Mouse (Mus musculus): ENCODE results near the gene Itpr2. TPM values are rescaled to one million over a fixed set of nuclear protein-coding genes. Genes with fewer than 3 reads are reported as not detected.

Itpr2 gene
- polyA plus RNA-seq, 1 experiment, result 3.6 TPM

DNA sequence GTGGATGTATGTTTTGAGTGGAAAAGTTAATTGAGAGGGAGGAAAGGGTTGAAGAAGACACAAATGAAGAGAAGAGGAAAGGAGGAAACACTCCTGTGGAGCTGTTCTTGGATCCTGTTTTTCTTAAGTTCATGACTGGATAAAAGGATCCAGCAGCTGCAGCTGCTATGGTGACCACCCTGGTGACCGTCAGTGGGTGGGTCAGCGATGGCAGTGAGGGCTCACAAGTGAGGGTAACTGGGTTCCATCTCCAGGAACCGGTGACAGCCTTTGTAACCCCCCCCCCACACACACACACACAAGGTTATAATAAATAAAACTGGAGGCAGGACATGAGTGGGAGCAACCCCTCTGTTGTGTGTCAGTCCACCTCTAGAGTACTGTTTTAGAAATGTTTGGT lies 833 bp upstream of the Itpr2 start:
- Histone ChIP-seq H3K4me1 (ENCODE audit: control insufficient read depth, insufficient read depth, low read length) (no peaks in the 10 kb centered on the region), H3K9ac (ENCODE audit: low read depth, poor library complexity, severe bottlenecking) (0 out of 2 replicates have a peak overlapping the region, but pooled peaks have one; percentile 13), H3K4me3 (ENCODE audit: low read depth, low read length) (peak overlapping the region; percentile 75; the same call in 1 of the 2 replicates), H3K27ac (ENCODE audit: insufficient read depth, low read length) (no peak overlapping the region), H3K27me3 (ENCODE audit: control insufficient read depth, insufficient read depth, low read length, poor library complexity, severe bottlenecking) (peaks cover 6% of the 10 kb centered on the region), H3K36me3 (ENCODE audit: control insufficient read depth, insufficient read depth, low read length, poor library complexity, severe bottlenecking) (no peaks in the 10 kb centered on the region), H3K9me3 (replicated peaks; ENCODE audit: control insufficient read depth, insufficient read depth, low read length, poor library complexity, severe bottlenecking) (no peaks in the 10 kb centered on the region)
- TF ChIP-seq EP300 (IDR thresholded peaks at IDR 0.05; ENCODE audit: insufficient read depth, low read depth, low read length) (no peak), POLR2A (IDR thresholded peaks at IDR 0.05; ENCODE audit: insufficient read depth, low read length) (no peak)

DNA sequence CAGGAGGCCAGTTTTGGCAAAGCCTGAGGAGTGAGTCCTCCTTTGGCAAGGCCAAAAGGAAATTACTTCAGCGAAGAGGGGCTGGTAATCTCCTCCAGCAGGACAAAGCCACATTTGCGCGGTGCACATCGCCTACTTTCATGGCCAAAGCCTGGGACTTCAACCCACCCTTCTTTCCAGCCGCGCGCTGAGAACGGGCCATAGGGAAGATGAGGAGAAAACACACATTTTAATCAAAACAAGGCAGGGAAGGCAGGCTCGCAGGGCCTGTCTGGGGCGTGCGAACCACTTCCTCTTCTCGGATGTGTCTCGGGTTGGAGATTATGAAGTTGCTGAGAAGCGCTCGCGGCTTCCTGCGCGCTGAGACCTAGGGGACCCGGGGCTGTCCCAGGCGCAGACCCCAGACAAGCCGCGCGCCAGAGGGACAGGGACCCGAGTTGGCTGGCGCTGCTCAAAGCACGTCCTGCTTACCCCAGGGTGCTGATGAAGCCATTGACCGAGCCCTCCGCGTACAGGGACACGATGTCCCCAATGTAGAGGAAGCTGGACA lies 632 bp downstream of the Itpr2 start:
- no peaks in the 10 kb centered on the region for H3K4me1 ChIP-seq (ENCODE audit: control insufficient read depth, insufficient read depth, low read length)
- no peak overlapping the region for H3K27ac ChIP-seq (ENCODE audit: insufficient read depth, low read length)
- no peak for TF ChIP-seq CTCF (IDR thresholded peaks at IDR 0.05; ENCODE audit: low read depth, low read length)
- no peak for TF ChIP-seq EP300 (IDR thresholded peaks at IDR 0.05; ENCODE audit: insufficient read depth, low read depth, low read length)
- no peak for TF ChIP-seq POLR2A (IDR thresholded peaks at IDR 0.05; ENCODE audit: insufficient read depth, low read length)
- peak overlapping the region; percentile 13; the same call in 1 of the 2 replicates for H3K9ac ChIP-seq (ENCODE audit: low read depth, poor library complexity, severe bottlenecking)
- H3K4me3 ChIP-seq (ENCODE audit: low read depth, low read length), result peak overlapping the region; percentile 76
- peaks cover 6% of the 10 kb centered on the region for H3K27me3 ChIP-seq (ENCODE audit: control insufficient read depth, insufficient read depth, low read length, poor library complexity, severe bottlenecking)
- H3K36me3 ChIP-seq (ENCODE audit: control insufficient read depth, insufficient read depth, low read length, poor library complexity, severe bottlenecking), result no peaks in the 10 kb centered on the region
- no peaks in the 10 kb centered on the region for H3K9me3 ChIP-seq (replicated peaks; ENCODE audit: control insufficient read depth, insufficient read depth, low read length, poor library complexity, severe bottlenecking)

GRCm38 (mm10) chr6:146500771-146501170 lies 1.3 kb downstream of the Itpr2 start:
- Histone ChIP-seq H3K9me3 (replicated peaks; ENCODE audit: control insufficient read depth, insufficient read depth, low read length, poor library complexity, severe bottlenecking) (no peaks in the 10 kb centered on the region), H3K9ac (ENCODE audit: low read depth, poor library complexity, severe bottlenecking) (no peak overlapping the region), H3K36me3 (ENCODE audit: control insufficient read depth, insufficient read depth, low read length, poor library complexity, severe bottlenecking) (no peaks in the 10 kb centered on the region), H3K27me3 (ENCODE audit: control insufficient read depth, insufficient read depth, low read length, poor library complexity, severe bottlenecking) (peaks cover 6% of the 10 kb centered on the region), H3K4me1 (ENCODE audit: control insufficient read depth, insufficient read depth, low read length) (no peaks in the 10 kb centered on the region), H3K4me3 (ENCODE audit: low read depth, low read length) (no peak overlapping the region), H3K27ac (ENCODE audit: insufficient read depth, low read length) (no peak overlapping the region)
- TF ChIP-seq CTCF (IDR thresholded peaks at IDR 0.05; ENCODE audit: low read depth, low read length) (no peak), EP300 (IDR thresholded peaks at IDR 0.05; ENCODE audit: insufficient read depth, low read depth, low read length) (no peak), POLR2A (IDR thresholded peaks at IDR 0.05; ENCODE audit: insufficient read depth, low read length) (no peak)

GRCm38 (mm10) chr6:146500206-146500605 lies 1.8 kb downstream of the Itpr2 start:
- peaks cover 6% of the 10 kb centered on the region for H3K27me3 ChIP-seq (ENCODE audit: control insufficient read depth, insufficient read depth, low read length, poor library complexity, severe bottlenecking)
- H3K27ac ChIP-seq (ENCODE audit: insufficient read depth, low read length), result no peak overlapping the region
- no peak overlapping the region for H3K4me3 ChIP-seq (ENCODE audit: low read depth, low read length)
- no peaks in the 10 kb centered on the region for H3K4me1 ChIP-seq (ENCODE audit: control insufficient read depth, insufficient read depth, low read length)
- TF ChIP-seq POLR2A (IDR thresholded peaks at IDR 0.05; ENCODE audit: insufficient read depth, low read length) (no peak), CTCF (IDR thresholded peaks at IDR 0.05; ENCODE audit: low read depth, low read length) (no peak), EP300 (IDR thresholded peaks at IDR 0.05; ENCODE audit: insufficient read depth, low read depth, low read length) (no peak)
- H3K9ac ChIP-seq (ENCODE audit: low read depth, poor library complexity, severe bottlenecking), result no peak overlapping the region
- H3K9me3 ChIP-seq (replicated peaks; ENCODE audit: control insufficient read depth, insufficient read depth, low read length, poor library complexity, severe bottlenecking), result no peaks in the 10 kb centered on the region
- H3K36me3 ChIP-seq (ENCODE audit: control insufficient read depth, insufficient read depth, low read length, poor library complexity, severe bottlenecking), result no peaks in the 10 kb centered on the region

DNA sequence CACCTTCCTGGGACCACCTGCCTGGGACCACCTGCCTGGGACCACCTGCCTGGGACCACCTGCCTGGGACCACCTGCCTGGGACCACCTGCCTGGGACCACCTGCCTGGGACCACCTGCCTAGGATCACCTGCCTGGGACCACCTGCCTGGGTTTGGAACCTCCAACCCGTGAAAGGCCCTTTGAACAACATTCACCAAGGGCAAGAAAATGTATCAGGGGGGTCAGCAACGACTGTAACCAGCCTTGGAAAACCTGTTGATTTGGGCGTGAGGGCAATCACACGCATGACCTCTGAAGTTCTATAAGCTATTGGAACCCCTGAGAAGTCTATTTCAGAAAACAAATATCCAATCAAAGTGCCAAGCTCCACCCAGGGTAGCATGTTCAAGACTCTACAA lies 2.5 kb downstream of the Itpr2 start:
- Histone ChIP-seq H3K9ac (ENCODE audit: low read depth, poor library complexity, severe bottlenecking) (no peak overlapping the region), H3K4me1 (ENCODE audit: control insufficient read depth, insufficient read depth, low read length) (no peaks in the 10 kb centered on the region), H3K36me3 (ENCODE audit: control insufficient read depth, insufficient read depth, low read length, poor library complexity, severe bottlenecking) (no peaks in the 10 kb centered on the region), H3K4me3 (ENCODE audit: low read depth, low read length) (no peak overlapping the region), H3K27me3 (ENCODE audit: control insufficient read depth, insufficient read depth, low read length, poor library complexity, severe bottlenecking) (peaks cover 6% of the 10 kb centered on the region), H3K9me3 (replicated peaks; ENCODE audit: control insufficient read depth, insufficient read depth, low read length, poor library complexity, severe bottlenecking) (no peaks in the 10 kb centered on the region), H3K27ac (ENCODE audit: insufficient read depth, low read length) (no peak overlapping the region)
- TF ChIP-seq EP300 (IDR thresholded peaks at IDR 0.05; ENCODE audit: insufficient read depth, low read depth, low read length) (no peak), POLR2A (IDR thresholded peaks at IDR 0.05; ENCODE audit: insufficient read depth, low read length) (no peak), CTCF (IDR thresholded peaks at IDR 0.05; ENCODE audit: low read depth, low read length) (no peak)

DNA sequence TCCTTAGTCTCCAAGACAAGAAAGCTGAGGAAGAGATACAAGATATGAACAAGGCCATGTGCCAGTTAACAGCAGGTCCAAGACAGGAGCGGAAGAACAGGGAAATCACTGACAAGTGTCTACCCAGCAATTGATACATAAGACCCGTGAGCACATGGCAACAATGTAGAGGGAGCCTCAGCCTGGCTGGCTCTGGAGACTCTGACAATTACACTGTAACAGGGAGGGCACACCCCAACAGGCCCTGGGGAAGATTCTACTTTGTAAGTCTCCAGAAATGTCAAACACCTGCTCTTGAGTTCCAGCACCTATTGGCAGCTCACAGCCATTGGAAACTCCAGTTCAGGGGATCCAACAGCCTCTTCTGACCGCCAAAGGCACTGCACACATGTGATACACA lies 3.6 kb downstream of the Itpr2 start:
- Histone ChIP-seq H3K27me3 (ENCODE audit: control insufficient read depth, insufficient read depth, low read length, poor library complexity, severe bottlenecking) (peaks cover 6% of the 10 kb centered on the region), H3K9me3 (replicated peaks; ENCODE audit: control insufficient read depth, insufficient read depth, low read length, poor library complexity, severe bottlenecking) (no peaks in the 10 kb centered on the region), H3K9ac (ENCODE audit: low read depth, poor library complexity, severe bottlenecking) (no peak overlapping the region), H3K4me1 (ENCODE audit: control insufficient read depth, insufficient read depth, low read length) (no peaks in the 10 kb centered on the region), H3K36me3 (ENCODE audit: control insufficient read depth, insufficient read depth, low read length, poor library complexity, severe bottlenecking) (no peaks in the 10 kb centered on the region), H3K27ac (ENCODE audit: insufficient read depth, low read length) (no peak overlapping the region), H3K4me3 (ENCODE audit: low read depth, low read length) (no peak overlapping the region)
- no peak for TF ChIP-seq POLR2A (IDR thresholded peaks at IDR 0.05; ENCODE audit: insufficient read depth, low read length)
- TF ChIP-seq EP300 (IDR thresholded peaks at IDR 0.05; ENCODE audit: insufficient read depth, low read depth, low read length), result no peak
- TF ChIP-seq CTCF (IDR thresholded peaks at IDR 0.05; ENCODE audit: low read depth, low read length), result no peak
